Mouse (Mus musculus) gastrocnemius, postnatal 25 days (tissue): Measurements from ENCODE around the gene Xrcc4. TPM values are rescaled to one million over a fixed set of nuclear protein-coding genes. Genes with fewer than 3 reads are reported as not detected.

Experiments
- DNase-seq: peaks from one replicate; pipeline ENCODE4 v3.0.0; 2022
- total RNA-seq, 2 experiments: library from RNA; stranded (reverse); gene quantifications; 1 replicate in 1 of 2; 2 replicates in 1 of 2; pipeline ENCODE4 v1.2.3; 2021

The Xrcc4 gene
- total RNA-seq, 2 experiments from 2014 or later: 9.3 to 10.2 TPM

DNA sequence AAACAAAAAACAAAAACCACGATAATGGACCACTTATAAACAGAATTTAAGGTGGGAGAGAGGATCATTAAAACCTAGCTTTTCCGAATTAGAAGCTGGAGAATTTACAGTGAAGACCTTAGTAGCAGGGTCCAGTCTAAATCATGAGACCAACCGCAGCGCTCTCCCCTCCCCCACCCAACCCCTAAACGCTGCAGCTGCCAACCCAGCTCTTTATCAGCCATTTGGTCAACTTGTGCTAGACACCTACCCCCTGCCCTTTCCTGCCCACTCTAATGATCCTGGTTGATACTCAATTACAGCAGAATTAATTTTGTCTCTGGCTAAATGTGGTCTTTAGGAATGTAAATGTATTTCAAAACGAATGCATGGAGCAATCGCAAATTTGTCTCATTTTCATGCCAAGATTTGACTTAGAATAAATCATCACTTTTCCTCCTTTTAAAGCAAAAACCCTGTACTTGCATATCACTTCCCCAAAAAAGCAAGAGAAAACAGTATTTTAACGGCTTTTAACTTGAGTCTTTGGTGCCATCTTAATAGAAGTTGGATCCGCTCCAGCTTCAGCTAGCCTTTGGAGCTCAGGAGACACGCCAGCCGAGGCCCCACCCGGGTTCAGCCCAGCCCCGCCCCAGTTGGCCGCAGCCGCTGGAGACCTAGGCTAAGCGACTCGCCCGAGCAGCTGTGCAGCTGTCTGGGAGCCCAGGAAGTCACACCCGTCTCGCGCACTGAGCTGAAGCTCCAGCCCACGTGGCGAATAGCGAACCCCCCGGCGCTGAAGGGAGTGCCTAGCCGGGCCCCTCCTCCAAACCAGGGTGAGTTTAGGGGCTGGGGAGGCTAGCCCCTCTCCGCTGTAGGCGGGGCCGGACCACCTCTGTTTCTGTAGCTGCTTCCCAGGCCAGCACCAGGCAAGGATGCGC, 350.4 kb downstream of the Xrcc4 start:
- DNase-seq: peak; percentile 90

DNA sequence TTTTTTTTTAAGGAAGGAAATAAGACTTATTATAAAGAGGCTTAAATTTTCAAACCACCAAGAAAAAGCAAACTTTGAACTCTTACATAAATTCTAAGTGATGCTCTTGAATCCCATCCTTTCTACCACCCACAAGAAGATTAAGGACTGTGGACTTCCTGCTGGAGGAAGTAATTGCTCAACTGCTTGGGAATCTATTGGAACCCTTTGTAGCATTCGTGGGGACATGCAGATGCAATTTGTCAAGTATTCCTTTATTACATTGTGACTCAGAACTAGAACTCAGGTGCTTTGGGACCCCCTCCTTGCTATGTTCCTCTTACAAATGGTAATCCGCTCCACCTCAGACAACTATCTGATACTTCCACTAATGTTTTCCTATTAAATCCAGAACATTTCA, 351.1 kb downstream of the Xrcc4 start:
- no peak for DNase-seq

DNA sequence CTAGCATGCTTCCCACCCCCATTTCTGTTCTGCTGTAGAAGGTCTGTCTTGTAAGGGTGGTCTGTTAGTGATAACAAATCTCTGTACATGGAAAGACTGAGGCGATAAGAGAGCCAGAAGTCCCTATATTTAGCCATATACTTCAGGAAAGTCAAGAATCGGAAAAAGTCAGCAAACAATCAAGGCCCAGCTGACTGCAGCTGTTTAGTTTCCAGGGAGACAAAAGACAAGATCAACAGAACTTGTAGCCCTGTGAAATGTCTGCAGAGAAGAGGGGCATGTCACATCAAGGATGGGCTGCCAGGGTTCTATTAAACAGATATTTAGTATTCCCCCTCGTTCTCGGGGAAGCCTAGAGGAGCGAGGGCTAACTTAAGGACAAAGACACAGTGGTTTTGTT, 354.3 kb downstream of the Xrcc4 start:
- no peak for DNase-seq

DNA sequence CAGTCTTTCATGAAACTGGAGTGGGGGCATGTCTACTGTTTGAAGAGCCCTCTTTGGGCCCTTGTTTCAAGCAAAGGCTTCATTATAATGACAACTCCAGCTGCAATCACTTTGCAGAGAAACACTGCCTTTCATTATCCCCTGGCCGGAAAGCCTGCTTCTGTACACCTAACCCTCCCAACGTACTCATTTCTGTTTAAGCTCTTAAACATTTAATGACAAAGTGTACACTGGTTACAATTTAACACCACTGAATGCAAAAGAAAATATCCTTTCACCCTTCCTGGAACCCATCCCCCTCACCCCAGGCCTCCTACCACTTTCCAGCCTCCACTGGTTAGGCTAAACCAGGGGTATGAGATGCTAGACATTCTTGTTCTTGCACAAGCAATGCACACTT, 362.9 kb downstream of the Xrcc4 start:
- no peak for DNase-seq

Other genes with a start within 250 kb of the Xrcc4 start
- gene Tmem167, start 485 bp downstream of the Xrcc4 start, total RNA-seq: 1 to 10 TPM; 7.7 to 7.9 TPM